In genomic region chr3:89966946-89967345, GRCm38 (mm10) we compare ENCODE assay signal across 11 mouse cellular contexts. TPM values are rescaled to one million over a fixed set of nuclear protein-coding genes. Genes with fewer than 3 reads are reported as not detected.
DNase-seq lines count a peak whose midpoint lies in the region; ATAC-seq lines count a peak whose summit lies in the region.
"Had no signal": no experiment of that assay in that cellular context is flagged by ENCODE, and none has a peak within 500 bp of the region (broad histone marks: within the 10 kb centered on the region; RNA-seq: fewer than 3 reads in every experiment).

No protein-coding gene starts in this region.

- WGBS in liver, embryonic 12.5 days (ENCODE audit: insufficient replicate concordance), result 53% methylated on average over 4 of the region's 4 CpGs
- 76% methylated on average over 4 of the region's 4 CpGs for WGBS in forebrain, embryonic 14.5 days
- 72% methylated on average over 4 of the region's 4 CpGs for WGBS in heart, embryonic 10.5 days

- peaks cover 27% of the 10 kb centered on the region for H3K4me1 ChIP-seq in liver, embryonic 12.5 days
- H3K4me1 ChIP-seq in forebrain, embryonic 14.5 days (ENCODE audit: control insufficient read depth, insufficient read depth, low read length), result peaks cover 10% of the 10 kb centered on the region
- peaks cover 24% of the 10 kb centered on the region for H3K4me1 ChIP-seq in heart, embryonic 10.5 days

- H3K36me3 ChIP-seq in liver, embryonic 12.5 days, result no peaks in the 10 kb centered on the region
- H3K36me3 ChIP-seq in forebrain, embryonic 14.5 days (ENCODE audit: control insufficient read depth, insufficient read depth, low read length), result no peaks in the 10 kb centered on the region
- H3K36me3 ChIP-seq in heart, embryonic 10.5 days, result no peaks in the 10 kb centered on the region; the same call in 1 of the 2 replicates

- peak; percentile 20 for DNase-seq in liver
- peak; percentile 86 for DNase-seq in ES-CJ7 (ENCODE audit: low read depth, low spot score)
- DNase-seq in c-Kit-positive CD71-positive TER-119-positive erythroid progenitor cells, embryonic 14.5 days (ENCODE audit: low spot score), result peak; percentile 41
- DNase-seq in retina, postnatal 1 day, result peak; percentile 46
- DNase-seq in forebrain, embryonic 14.5 days (ENCODE audit: low spot score), result no peak
- no peak for DNase-seq in heart, embryonic 10.5 days (ENCODE audit: low spot score)
- DNase-seq in MN1 (ENCODE audit: low spot score), result no peak
- DNase-seq: cerebellum, adult 11-12 months had no signal

- H3K27me3 ChIP-seq in liver, embryonic 12.5 days (replicated peaks), result peaks cover 26% of the 10 kb centered on the region
- no peaks in the 10 kb centered on the region for H3K27me3 ChIP-seq in forebrain, embryonic 14.5 days (replicated peaks; ENCODE audit: control insufficient read depth, insufficient read depth, low read length)
- no peaks in the 10 kb centered on the region for H3K27me3 ChIP-seq in heart, embryonic 10.5 days (ENCODE audit: insufficient read depth, poor library complexity, severe bottlenecking)
- H3K27me3 ChIP-seq: limb, embryonic 12.5 days had no signal

- no peak overlapping the region for H3K27ac ChIP-seq in liver, embryonic 12.5 days
- no peak overlapping the region for H3K27ac ChIP-seq in forebrain, embryonic 14.5 days (ENCODE audit: low read depth, low read length)
- no peak overlapping the region for H3K27ac ChIP-seq in heart, embryonic 10.5 days
- H3K27ac ChIP-seq: limb, embryonic 12.5 days had no signal

- H3K4me3 ChIP-seq in liver, embryonic 12.5 days, result no peak overlapping the region
- no peak overlapping the region for H3K4me3 ChIP-seq in forebrain, embryonic 14.5 days (ENCODE audit: low read depth, low read length)
- no peak overlapping the region for H3K4me3 ChIP-seq in heart, embryonic 10.5 days
- H3K4me3 ChIP-seq: limb, embryonic 12.5 days; myocyte had no signal

- H3K4me2 ChIP-seq in liver, embryonic 12.5 days, result no peak overlapping the region
- no peak overlapping the region for H3K4me2 ChIP-seq in forebrain, embryonic 14.5 days (ENCODE audit: low read length)
- H3K4me2 ChIP-seq: limb, embryonic 12.5 days had no signal

- ATAC-seq in liver, embryonic 12.5 days, result no peak
- no peak for ATAC-seq in forebrain, embryonic 14.5 days

- H3K9ac ChIP-seq in liver, embryonic 12.5 days, result no peak overlapping the region
- no peak overlapping the region for H3K9ac ChIP-seq in forebrain, embryonic 14.5 days (ENCODE audit: low read length)
- H3K9ac ChIP-seq: limb, embryonic 12.5 days had no signal

- no peaks in the 10 kb centered on the region for H3K9me3 ChIP-seq in liver, embryonic 12.5 days (replicated peaks)
- no peaks in the 10 kb centered on the region for H3K9me3 ChIP-seq in forebrain, embryonic 14.5 days (replicated peaks; ENCODE audit: control insufficient read depth, low read length)
- no peaks in the 10 kb centered on the region for H3K9me3 ChIP-seq in heart, embryonic 10.5 days
- H3K9me3 ChIP-seq: limb, embryonic 12.5 days had no signal

RNA-seq across cellular contexts. Expression of gene Atp8b2, which starts 3.6 kb away (rescaled TPM):
- 4.2 and 4.6 TPM in 2 replicates for polyA plus RNA-seq in liver, embryonic 12.5 days (2016; fragmentation: Nextera tagmentation; extraction: Ambion mirVana)
- polyA plus RNA-seq in forebrain, embryonic 14.5 days (2014; fragmentation: Nextera tagmentation; extraction: Ambion mirVana), result 6.4 and 9.1 TPM in 2 replicates
- 15.3 and 17.7 TPM in 2 replicates for polyA plus RNA-seq in heart, embryonic 10.5 days (2016; fragmentation: Nextera tagmentation; extraction: Ambion mirVana)

RNA-seq across cellular contexts. Expression of gene Hax1, which starts 31.6 kb away (rescaled TPM):
- 131 and 150 TPM in 2 replicates for polyA plus RNA-seq in liver, embryonic 12.5 days (2016; fragmentation: Nextera tagmentation; extraction: Ambion mirVana)
- polyA plus RNA-seq in forebrain, embryonic 14.5 days (2014; fragmentation: Nextera tagmentation; extraction: Ambion mirVana), result 145 and 155 TPM in 2 replicates
- 114 and 150 TPM in 2 replicates for polyA plus RNA-seq in heart, embryonic 10.5 days (2016; fragmentation: Nextera tagmentation; extraction: Ambion mirVana)

RNA-seq across cellular contexts. Expression of gene Il6ra, which starts 54.0 kb away (rescaled TPM):
- 1.9 and 2.1 TPM in 2 replicates for polyA plus RNA-seq in liver, embryonic 12.5 days (2016; fragmentation: Nextera tagmentation; extraction: Ambion mirVana)
- polyA plus RNA-seq in forebrain, embryonic 14.5 days (2014; fragmentation: Nextera tagmentation; extraction: Ambion mirVana), result 0.37 and 0.47 TPM in 2 replicates
- polyA plus RNA-seq in heart, embryonic 10.5 days (2016; fragmentation: Nextera tagmentation; extraction: Ambion mirVana), result 0.28 and 0.48 TPM in 2 replicates

Comparison
In these comparisons a context has a peak if more than half of its experiments do, and no peak if none do; other contexts are left out.
1. DNase-seq: peak in liver (single experiment), ES-CJ7 (single experiment), c-Kit-positive CD71-positive TER-119-positive erythroid progenitor cells, embryonic 14.5 days (single experiment) and retina, postnatal 1 day (single experiment); none in forebrain, embryonic 14.5 days (single experiment), heart, embryonic 10.5 days (single experiment) and MN1 (single experiment).